Comparison of ENCODE assay signal across 8 mouse cellular contexts in genomic region chr12:80790700-80791570, GRCm38 (mm10). TPM values are rescaled to one million over a fixed set of nuclear protein-coding genes. Genes with fewer than 3 reads are reported as not detected.
DNase-seq lines count a peak whose midpoint lies in the region; ATAC-seq lines count a peak whose summit lies in the region.

No protein-coding gene starts in this region.

- peak overlapping the region; percentile 69 for H3K4me2 ChIP-seq in embryonic facial prominence, embryonic 15.5 days (replicated peaks)
- peak overlapping the region; percentile 76 for H3K4me2 ChIP-seq in intestine, embryonic 14.5 days (ENCODE audit: low read length)

- DNase-seq in spleen, adult 18-20 months: peak; percentile 59 to 62
- no peak for DNase-seq in spleen, postnatal 4 days (ENCODE audit: low spot score in 2 of 2)
- peak; percentile 74 for DNase-seq in intestine, embryonic 14.5 days (ENCODE audit: low spot score)
- peak; percentile 45 to 53 for DNase-seq in thymus, postnatal 10 days (ENCODE audit: low spot score in 2 of 2)
- no peak for DNase-seq in cerebellum, adult 18-20 months
- DNase-seq in c-Kit-positive CD71-positive TER-119-positive erythroid progenitor cells, embryonic 14.5 days (ENCODE audit: low spot score): no peak

- H3K9me3 ChIP-seq in embryonic facial prominence, embryonic 15.5 days (replicated peaks): no peaks in the 10 kb centered on the region
- H3K9me3 ChIP-seq in intestine, embryonic 14.5 days (ENCODE audit: control insufficient read depth, low read length): no peaks in the 10 kb centered on the region
- H3K9me3 ChIP-seq in megakaryocyte, embryonic 14.5 days: no peaks in the 10 kb centered on the region

- WGBS in embryonic facial prominence, embryonic 15.5 days: under 1% methylated on average over 79 of the region's 80 CpGs
- under 1% methylated on average over 70 of the region's 80 CpGs for WGBS in intestine, embryonic 14.5 days

- H3K27ac ChIP-seq in embryonic facial prominence, embryonic 15.5 days (replicated peaks): peak overlapping the region; percentile 98
- H3K27ac ChIP-seq in intestine, embryonic 14.5 days (ENCODE audit: low read depth): peak overlapping the region; percentile 92

- H3K36me3 ChIP-seq in embryonic facial prominence, embryonic 15.5 days: no peaks in the 10 kb centered on the region
- H3K36me3 ChIP-seq in intestine, embryonic 14.5 days (ENCODE audit: control insufficient read depth, insufficient read depth, low read length): no peaks in the 10 kb centered on the region
- H3K36me3 ChIP-seq in megakaryocyte, embryonic 14.5 days (replicated peaks; ENCODE audit: low read length): peaks cover 19% of the 10 kb centered on the region

- H3K27me3 ChIP-seq in embryonic facial prominence, embryonic 15.5 days: no peaks in the 10 kb centered on the region
- H3K27me3 ChIP-seq in intestine, embryonic 14.5 days (replicated peaks; ENCODE audit: control insufficient read depth, insufficient read depth, low read length): no peaks in the 10 kb centered on the region
- no peaks in the 10 kb centered on the region for H3K27me3 ChIP-seq in megakaryocyte, embryonic 14.5 days (replicated peaks)

- peak overlapping the region; percentile 88 for H3K9ac ChIP-seq in embryonic facial prominence, embryonic 15.5 days
- H3K9ac ChIP-seq in intestine, embryonic 14.5 days (ENCODE audit: low read length): peak overlapping the region; percentile 87

- peak overlapping the region; percentile 97 for H3K4me3 ChIP-seq in embryonic facial prominence, embryonic 15.5 days (replicated peaks)
- peak overlapping the region; percentile 89 for H3K4me3 ChIP-seq in intestine, embryonic 14.5 days (ENCODE audit: low read depth, low read length)
- H3K4me3 ChIP-seq in megakaryocyte, embryonic 14.5 days (replicated peaks): peak overlapping the region; percentile 98

- H3K4me1 ChIP-seq in embryonic facial prominence, embryonic 15.5 days: peaks cover 18% of the 10 kb centered on the region
- H3K4me1 ChIP-seq in intestine, embryonic 14.5 days (replicated peaks; ENCODE audit: control insufficient read depth, insufficient read depth, low read length): peaks cover 18% of the 10 kb centered on the region; the same call in 1 of the 2 replicates
- H3K4me1 ChIP-seq in megakaryocyte, embryonic 14.5 days: peaks cover 57% of the 10 kb centered on the region

- peak; percentile 71 for ATAC-seq in embryonic facial prominence, embryonic 15.5 days (ENCODE audit: insufficient number of reproducible peaks, low FRiP score, low TSS enrichment, low read depth)
- ATAC-seq in intestine, embryonic 14.5 days (replicated peaks; ENCODE audit: low FRiP score, low TSS enrichment, low read depth): peak; percentile 66

RNA-seq across cellular contexts. Expression of gene Susd6, which starts 0.6 kb away (rescaled TPM):
- 18.5 and 18.6 TPM in 2 replicates for polyA plus RNA-seq in embryonic facial prominence, embryonic 15.5 days (2015; fragmentation: Nextera tagmentation; extraction: Ambion mirVana)
- polyA plus RNA-seq in intestine, embryonic 14.5 days (2014; fragmentation: Nextera tagmentation; extraction: Ambion mirVana): 20.8 and 21.4 TPM in 2 replicates
- polyA plus RNA-seq in megakaryocyte, embryonic 14.5 days (2012; ENCODE audit: insufficient read depth, low replicate concordance): 5.9 and 6.0 TPM in 2 replicates

RNA-seq across cellular contexts. Expression of gene Ccdc177, which starts 30.4 kb away (rescaled TPM):
- 0.13 and 0.17 TPM in 2 replicates for polyA plus RNA-seq in embryonic facial prominence, embryonic 15.5 days (2015; fragmentation: Nextera tagmentation; extraction: Ambion mirVana)
- 0.11 and 0.12 TPM in 2 replicates for polyA plus RNA-seq in intestine, embryonic 14.5 days (2014; fragmentation: Nextera tagmentation; extraction: Ambion mirVana)
- not detected in 2 replicates for polyA plus RNA-seq in megakaryocyte, embryonic 14.5 days (2012; ENCODE audit: insufficient read depth, low replicate concordance)

Comparison
In these comparisons a context has a peak if more than half of its experiments do, and no peak if none do; other contexts are left out.
1. DNase-seq: peak in spleen, adult 18-20 months (2 of 2), intestine, embryonic 14.5 days (single experiment) and thymus, postnatal 10 days (2 of 2); none in spleen, postnatal 4 days (0 of 2), cerebellum, adult 18-20 months (0 of 2) and c-Kit-positive CD71-positive TER-119-positive erythroid progenitor cells, embryonic 14.5 days (single experiment).
2. Peak in every context shown above with its lines, with median percentiles within 50 percentile points of each other: H3K4me3 ChIP-seq.